Mouse (Mus musculus) adipose tissue, adult 10 weeks (tissue): ENCODE results near the gene Fbxl15. TPM values are rescaled to one million over a fixed set of nuclear protein-coding genes. Genes with fewer than 3 reads are reported as not detected.

Experiments used
- polyA plus RNA-seq: library from polyadenylated mRNA; stranded (reverse); fragments of 350-450 nt; fragmentation: Illumina TruSeq; extraction: RNeasy Lipid Tissue Mini Kit (QIAGEN cat#74804); gene quantifications from one replicate; pipeline ENCODE4 v1.2.3, GENCODE M21; 2014; ENCODE audit warnings: low read depth, low replicate concordance

The Fbxl15 gene
- polyA plus RNA-seq, result 9.2 TPM

DNA sequence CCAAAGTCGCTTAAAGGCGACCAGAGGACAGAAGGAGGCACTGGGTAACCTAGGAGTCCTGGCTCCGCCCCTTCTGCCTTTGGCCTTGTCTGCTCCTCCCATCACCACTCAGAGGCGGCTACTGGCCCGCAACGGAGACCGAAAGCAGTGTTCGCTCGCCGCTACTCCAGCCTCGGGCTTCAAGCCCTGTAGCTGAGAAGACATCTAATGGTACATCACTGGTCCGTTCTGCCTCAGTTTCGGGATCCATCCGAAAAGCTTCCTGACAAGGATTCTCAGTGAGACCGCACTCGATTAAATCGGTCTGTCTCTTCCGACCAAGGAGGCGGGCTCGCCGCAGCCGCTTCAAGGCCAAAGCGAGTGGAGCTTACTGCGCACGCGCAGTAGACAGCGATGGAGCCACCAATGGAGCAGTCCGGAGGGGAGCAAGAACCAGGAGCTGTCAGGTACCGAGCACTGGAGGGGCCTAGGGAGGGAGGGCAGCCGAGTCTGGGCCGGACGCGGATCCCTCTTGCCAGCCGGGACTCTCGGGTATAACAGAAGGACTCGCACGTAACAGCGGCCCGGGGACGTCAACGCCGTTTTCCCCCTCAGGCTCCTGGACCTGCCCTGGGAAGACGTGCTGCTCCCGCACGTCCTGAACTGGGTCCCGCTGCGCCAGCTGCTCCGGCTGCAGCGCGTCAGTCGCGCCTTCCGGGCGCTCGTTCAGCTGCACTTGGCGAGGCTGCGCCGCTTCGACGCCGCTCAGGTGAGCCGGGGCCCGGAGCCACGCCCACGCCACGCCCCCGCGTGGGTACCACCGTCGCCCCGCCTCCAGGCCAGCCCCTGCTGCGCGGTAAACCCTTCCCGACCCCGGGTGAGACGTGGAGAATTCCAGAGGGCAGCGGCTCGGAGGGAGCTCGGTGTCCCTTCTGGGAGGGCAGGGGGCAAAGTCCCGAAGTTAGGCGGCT is at the start of gene Fbxl15:
Fbxl15 (plus strand) TSS at position 104 of the 950 bp plus-strand sequence.

GRCm38 (mm10) chr19:46304216-46304841 is 23.7 kb upstream of the Fbxl15 start, which contains the start of gene Nfkb2:
TSS of gene Nfkb2 (plus strand) at chr19:46304320.

DNA sequence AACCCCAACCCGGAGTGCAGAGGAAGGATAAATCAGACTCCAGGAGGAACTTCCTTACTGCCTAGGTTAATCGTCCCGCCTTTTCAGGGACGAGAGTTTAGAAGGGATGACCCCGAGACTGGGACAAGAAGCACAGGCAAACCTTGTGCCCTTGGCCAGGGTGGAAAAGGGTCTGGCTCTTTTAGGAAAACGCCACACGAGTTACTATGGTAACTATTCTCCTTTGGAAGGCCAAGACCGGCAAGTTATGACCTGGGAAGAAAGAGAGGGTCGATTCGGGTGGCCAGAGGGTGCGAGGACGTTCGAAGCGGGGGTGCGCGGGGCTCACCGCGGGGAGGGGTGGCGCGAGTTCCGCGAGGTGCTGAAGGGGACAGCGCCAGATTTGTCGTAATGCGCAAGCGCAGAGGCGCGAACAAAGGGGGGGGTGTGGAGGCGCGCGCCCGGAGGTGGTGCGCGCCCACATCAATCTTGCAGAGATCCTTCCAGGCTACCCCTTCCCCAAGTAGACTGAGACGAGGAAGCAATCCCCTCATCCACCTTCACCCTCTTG is 1.2 kb upstream of the Fbxl15 start, which contains the start of gene Psd:
Psd (minus strand) TSS at position 401 of the 550 bp plus-strand sequence.

DNA sequence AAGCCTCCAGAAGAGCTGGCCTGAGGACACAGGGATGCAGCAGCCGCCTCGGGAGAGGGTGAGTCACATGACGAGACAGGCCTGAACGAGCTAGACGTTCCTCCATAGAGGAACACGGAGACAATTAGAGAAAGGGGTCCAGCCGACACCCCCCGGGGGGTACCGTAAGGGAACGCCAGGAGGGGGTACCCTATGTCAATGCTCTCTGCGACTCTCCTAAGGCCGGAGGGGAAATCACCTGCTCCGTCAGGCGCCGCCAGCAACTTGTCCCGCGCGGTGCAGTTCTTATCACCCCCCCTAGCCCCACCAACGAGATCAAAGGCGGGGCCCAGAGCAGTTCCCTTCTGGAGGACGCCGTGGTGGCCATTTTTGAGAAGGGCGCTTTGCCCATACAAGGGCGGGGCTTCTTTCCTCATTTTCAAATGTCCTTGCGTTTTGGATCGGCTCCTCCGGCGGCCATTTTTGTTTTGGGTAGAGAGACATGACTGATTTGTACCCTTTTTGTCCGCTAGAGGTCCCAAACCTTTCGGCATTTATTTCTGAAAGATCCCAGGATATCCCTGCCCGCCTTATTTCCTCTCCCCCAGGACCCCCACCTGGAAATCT is 10.4 kb downstream of the Fbxl15 start, which contains the start of gene Cuedc2:
Cuedc2 (minus strand) TSS at position 372 of the 606 bp plus-strand sequence.

GRCm38 (mm10) chr19:46350168-46350932 is 22.4 kb downstream of the Fbxl15 start, which contains the start of gene 2310034G01Rik:
TSS of gene 2310034G01Rik (minus strand) at chr19:46350302.

Other genes starting within 250 kb of the Fbxl15 start
- gene Elovl3, start 196.3 kb upstream of the Fbxl15 start, polyA plus RNA-seq, result not detected
- not detected for gene Pitx3, start 179.9 kb upstream of the Fbxl15 start, polyA plus RNA-seq
- gene Gbf1, start 175.7 kb upstream of the Fbxl15 start, polyA plus RNA-seq, result 53.3 TPM
- gene Nfkb2, start 23.9 kb upstream of the Fbxl15 start, polyA plus RNA-seq, result 15.3 TPM
- 7.6 TPM for gene Psd, start 1.0 kb upstream of the Fbxl15 start, polyA plus RNA-seq
- gene Cuedc2, start 10.5 kb downstream of the Fbxl15 start, polyA plus RNA-seq, result 92.5 TPM
- 12.8 TPM for gene Mfsd13a, start 12.9 kb downstream of the Fbxl15 start, polyA plus RNA-seq
- 4.2 TPM for gene 2310034G01Rik, start 22.1 kb downstream of the Fbxl15 start, polyA plus RNA-seq
- gene Actr1a, start 67.6 kb downstream of the Fbxl15 start, polyA plus RNA-seq, result 97.5 TPM
- gene Sufu, start 68.7 kb downstream of the Fbxl15 start, polyA plus RNA-seq, result 23.2 TPM
- 23.8 TPM for gene Trim8, start 173.5 kb downstream of the Fbxl15 start, polyA plus RNA-seq
- gene Arl3, start 245.0 kb downstream of the Fbxl15 start, polyA plus RNA-seq, result 72.7 TPM
- gene Sfxn2, start 245.2 kb downstream of the Fbxl15 start, polyA plus RNA-seq, result 18.9 TPM